Mouse (Mus musculus) hindbrain, embryonic 12.5 days (tissue): ENCODE data around the gene Pcdh10. TPM values are rescaled to one million over a fixed set of nuclear protein-coding genes. Genes with fewer than 3 reads are reported as not detected.

ENCODE experiments used
- ATAC-seq: fragments of 200-750 bp; cut with Nextera tagmentation; 2 replicates; pipeline ENCODE4 v1.8.0; 2017; ENCODE audit warnings: moderate TSS enrichment; ENCODE audit not compliant: low FRiP score
- H3K27ac ChIP-seq: fragments of 300-500 bp; sonication (generic); 2 replicates; pipeline ENCODE4 v1.5.1; 2016; ENCODE audit warnings: mild to moderate bottlenecking
- H3K27me3 ChIP-seq: fragments of 300-500 bp; sonication (generic); 2 replicates; pipeline ENCODE4 v1.6.1; 2016; ENCODE audit warnings: mild to moderate bottlenecking
- H3K36me3 ChIP-seq: fragments of 300-500 bp; sonication (generic); 2 replicates; pipeline ENCODE4 v1.6.1; 2016; ENCODE audit warnings: mild to moderate bottlenecking
- H3K4me1 ChIP-seq: fragments of 300-500 bp; sonication (generic); 2 replicates; pipeline ENCODE4 v1.6.1; 2016
- H3K4me2 ChIP-seq: fragments of 300-500 bp; sonication (generic); replicated peaks from 2 replicates; pipeline ENCODE4 v1.6.1; 2016; ENCODE audit warnings: mild to moderate bottlenecking
- H3K4me3 ChIP-seq: fragments of 300-500 bp; sonication (generic); 2 replicates; pipeline ENCODE4 v1.5.1; 2016; ENCODE audit warnings: mild to moderate bottlenecking
- H3K9ac ChIP-seq: fragments of 300-500 bp; sonication (generic); 2 replicates; pipeline ENCODE4 v1.6.1; 2016; ENCODE audit warnings: mild to moderate bottlenecking, moderate library complexity
- H3K9me3 ChIP-seq: fragments of 300-500 bp; sonication (generic); replicated peaks from 2 replicates; pipeline ENCODE4 v1.6.1; 2016; ENCODE audit warnings: mild to moderate bottlenecking
- WGBS: fragments of 180-500 bp; shearing (Covaris S2); methylation state at CpG from one replicate; pipeline ENCODE4 v1.1.7; 2016; 5-methylcytosine and 5-hydroxymethylcytosine counted together
- polyA plus RNA-seq: library from polyadenylated mRNA; unstranded; fragments of >200 nt; fragmentation: Nextera tagmentation; extraction: Ambion mirVana; gene quantifications from 2 replicates; pipeline ENCODE4 v1.2.1, GENCODE M21; 2016

The Pcdh10 gene
- polyA plus RNA-seq: 9.3 and 11.1 TPM in 2 replicates

- peak; percentile 84 for ATAC-seq
- Histone ChIP-seq H3K4me2 (peak within 1 kb of the TSS; percentile 95), H3K9ac (peak within 1 kb of the TSS; percentile 71), H3K4me3 (peak within 1 kb of the TSS; percentile 66), H3K9me3 (no peaks in the 10 kb centered on the region), H3K27me3 (no peaks in the 10 kb centered on the region; the same call in 1 of the 2 replicates), H3K4me1 (peaks cover 7% of the 10 kb centered on the region; the same call in 1 of the 2 replicates), H3K36me3 (no peaks in the 10 kb centered on the region), H3K27ac (peak within 1 kb of the TSS; percentile 87)
- 0% methylated on average over 26 of the region's 26 CpGs for WGBS
These were observed at the start of gene Pcdh10 for GRCm38 (mm10) chr3:45378145-45378544. Pcdh10 (plus strand) TSS chr3:45378398.

GRCm38 (mm10) chr3:45355919-45356318 lies 22.3 kb upstream of the Pcdh10 start:
- no peaks in the 10 kb centered on the region for H3K36me3 ChIP-seq
- H3K9me3 ChIP-seq: no peaks in the 10 kb centered on the region
- no peaks in the 10 kb centered on the region for H3K4me1 ChIP-seq
- H3K4me2 ChIP-seq: no peak overlapping the region
- WGBS: 92% methylated on average over 1 of the region's 1 CpGs
- ATAC-seq: no peak
- no peak overlapping the region for H3K9ac ChIP-seq
- H3K4me3 ChIP-seq: no peak overlapping the region
- H3K27me3 ChIP-seq: no peaks in the 10 kb centered on the region
- H3K27ac ChIP-seq: no peak overlapping the region

GRCm38 (mm10) chr3:45368952-45369351 lies 9.2 kb upstream of the Pcdh10 start:
- ATAC-seq: no peak
- no peak overlapping the region for H3K9ac ChIP-seq
- no peak overlapping the region for H3K27ac ChIP-seq
- no peak overlapping the region for H3K4me2 ChIP-seq
- H3K4me3 ChIP-seq: no peak overlapping the region
- H3K9me3 ChIP-seq: no peaks in the 10 kb centered on the region
- 59% methylated on average over 1 of the region's 1 CpGs for WGBS
- no peaks in the 10 kb centered on the region for H3K27me3 ChIP-seq
- no peaks in the 10 kb centered on the region for H3K4me1 ChIP-seq
- H3K36me3 ChIP-seq: no peaks in the 10 kb centered on the region

- WGBS: under 1% methylated on average over 26 of the region's 27 CpGs
- H3K4me2 ChIP-seq: peak overlapping the region; percentile 95
- ATAC-seq: 0 out of 2 replicates have a peak, but pooled peaks have one; percentile 2
- peak overlapping the region; percentile 71; the same call in 1 of the 2 replicates for H3K9ac ChIP-seq
- no peaks in the 10 kb centered on the region for H3K36me3 ChIP-seq
- H3K27me3 ChIP-seq: no peaks in the 10 kb centered on the region; the same call in 1 of the 2 replicates
- no peaks in the 10 kb centered on the region for H3K9me3 ChIP-seq
- peaks cover 7% of the 10 kb centered on the region; the same call in 1 of the 2 replicates for H3K4me1 ChIP-seq
- H3K4me3 ChIP-seq: peak overlapping the region; percentile 66
- peak overlapping the region; percentile 87 for H3K27ac ChIP-seq
These were observed 2.3 kb upstream of the Pcdh10 start for GRCm38 (mm10) chr3:45375761-45376500.

- H3K27me3 ChIP-seq: no peaks in the 10 kb centered on the region; the same call in 1 of the 2 replicates
- under 1% methylated on average over 59 of the region's 59 CpGs for WGBS
- no peaks in the 10 kb centered on the region for H3K36me3 ChIP-seq
- H3K9ac ChIP-seq: peak overlapping the region; percentile 71
- peak; percentile 27 for ATAC-seq
- peak overlapping the region; percentile 87 for H3K27ac ChIP-seq
- H3K4me2 ChIP-seq: peak overlapping the region; percentile 95
- H3K9me3 ChIP-seq: no peaks in the 10 kb centered on the region
- peaks cover 7% of the 10 kb centered on the region; the same call in 1 of the 2 replicates for H3K4me1 ChIP-seq
- peak overlapping the region; percentile 66 for H3K4me3 ChIP-seq
These were observed 1.5 kb upstream of the Pcdh10 start for GRCm38 (mm10) chr3:45376501-45377390.

GRCm38 (mm10) chr3:45377391-45377998 lies 703 bp upstream of the Pcdh10 start:
- Histone ChIP-seq H3K4me1 (peaks cover 7% of the 10 kb centered on the region; the same call in 1 of the 2 replicates), H3K4me3 (peak overlapping the region; percentile 66), H3K4me2 (peak overlapping the region; percentile 95), H3K9me3 (no peaks in the 10 kb centered on the region), H3K9ac (peak overlapping the region; percentile 71), H3K36me3 (no peaks in the 10 kb centered on the region), H3K27me3 (no peaks in the 10 kb centered on the region; the same call in 1 of the 2 replicates), H3K27ac (peak overlapping the region; percentile 87)
- ATAC-seq: peak; percentile 38
- under 1% methylated on average over 26 of the region's 26 CpGs for WGBS

- no peaks in the 10 kb centered on the region for H3K36me3 ChIP-seq
- H3K4me3 ChIP-seq: peak overlapping the region; percentile 66
- H3K9me3 ChIP-seq: no peaks in the 10 kb centered on the region
- WGBS: under 1% methylated on average over 22 of the region's 29 CpGs
- peak overlapping the region; percentile 44; the same call in 1 of the 2 replicates for H3K27ac ChIP-seq
- H3K9ac ChIP-seq: peak overlapping the region; percentile 69
- peaks cover 11% of the 10 kb centered on the region; the same call in 1 of the 2 replicates for H3K4me1 ChIP-seq
- peak overlapping the region; percentile 95 for H3K4me2 ChIP-seq
- H3K27me3 ChIP-seq: no peaks in the 10 kb centered on the region; the same call in 1 of the 2 replicates
- no peak for ATAC-seq
These were observed 1.4 kb downstream of the Pcdh10 start for GRCm38 (mm10) chr3:45379541-45379971.

- H3K4me3 ChIP-seq: peak overlapping the region; percentile 66
- H3K4me2 ChIP-seq: peak overlapping the region; percentile 95
- peak; percentile 3; the same call in 1 of the 2 replicates for ATAC-seq
- H3K36me3 ChIP-seq: no peaks in the 10 kb centered on the region
- H3K27ac ChIP-seq: peak overlapping the region; percentile 44
- peak overlapping the region; percentile 69 for H3K9ac ChIP-seq
- H3K27me3 ChIP-seq: no peaks in the 10 kb centered on the region
- peaks cover 15% of the 10 kb centered on the region for H3K4me1 ChIP-seq
- H3K9me3 ChIP-seq: no peaks in the 10 kb centered on the region
- under 1% methylated on average over 55 of the region's 55 CpGs for WGBS
These were observed 2.0 kb downstream of the Pcdh10 start for GRCm38 (mm10) chr3:45379972-45380761.

- under 1% methylated on average over 82 of the region's 82 CpGs for whole genome bisulfite sequencing
- ATAC-seq: peak; percentile 0; the same call in 1 of the 2 replicates
- H3K9me3 ChIP-seq: no peaks in the 10 kb centered on the region
- H3K9ac ChIP-seq: peak overlapping the region; percentile 69
- peak overlapping the region; percentile 66 for H3K4me3 ChIP-seq
- peak overlapping the region; percentile 44; the same call in 1 of the 2 replicates for H3K27ac ChIP-seq
- H3K4me1 ChIP-seq: peaks cover 12% of the 10 kb centered on the region
- no peaks in the 10 kb centered on the region for H3K27me3 ChIP-seq
- no peaks in the 10 kb centered on the region for H3K36me3 ChIP-seq
- H3K4me2 ChIP-seq: peak overlapping the region; percentile 95
These were observed 2.9 kb downstream of the Pcdh10 start for GRCm38 (mm10) chr3:45380811-45381761.

GRCm38 (mm10) chr3:45382032-45382755 lies 4.0 kb downstream of the Pcdh10 start:
- peak overlapping the region; percentile 66 for H3K4me3 ChIP-seq
- 18% methylated on average over 4 of the region's 4 CpGs for WGBS

More at GRCm38 (mm10) chr3:45382032-45382755, 4.0 kb downstream of the Pcdh10 start:
- no peaks in the 10 kb centered on the region for H3K36me3 ChIP-seq
- peaks cover 12% of the 10 kb centered on the region for H3K4me1 ChIP-seq
- no peaks in the 10 kb centered on the region for H3K9me3 ChIP-seq
- H3K9ac ChIP-seq: peak overlapping the region; percentile 69
- no peak for ATAC-seq
- no peak overlapping the region for H3K27ac ChIP-seq
- peak overlapping the region; percentile 95 for H3K4me2 ChIP-seq
- no peaks in the 10 kb centered on the region for H3K27me3 ChIP-seq
